Comparison of ENCODE assay signal across 8 mouse cellular contexts in genomic region chr10:57463298-57463697, GRCm38 (mm10). TPM values are rescaled to one million over a fixed set of nuclear protein-coding genes. Genes with fewer than 3 reads are reported as not detected.
A peak's percentile ranks its signal among the peaks of the same experiment; 100 is the strongest.
DNase-seq lines count a peak whose midpoint lies in the region; ATAC-seq and TF ChIP-seq lines count a peak whose summit lies in the region.
"Not testable (repeated sequence)": the region's sequence is repeated elsewhere in the genome, so short reads cannot be mapped to it uniquely, and the experiment has no call there.

No protein-coding gene starts in this region.

- H3K4me2 ChIP-seq in forebrain, embryonic 12.5 days = not testable (repeated sequence)

- H3K27me3 ChIP-seq in forebrain, embryonic 12.5 days; hindbrain, embryonic 10.5 days (ENCODE audit: insufficient read depth, poor library complexity, severe bottlenecking): not testable (repeated sequence)

- 29% methylated on average over 10 of the region's 10 CpGs for WGBS in forebrain, embryonic 12.5 days
- 36% methylated on average over 10 of the region's 10 CpGs for WGBS in hindbrain, embryonic 10.5 days

- not testable (repeated sequence) for H3K9ac ChIP-seq in forebrain, embryonic 12.5 days

- peak; percentile 77 for DNase-seq in 416B (ENCODE audit: low read depth)
- DNase-seq in R1 (ENCODE audit: low read depth, low spot score) = peak; percentile 70
- DNase-seq in cerebellum, adult 8-10 months = peak; percentile 24
- peak; percentile 27 for DNase-seq in hindbrain, embryonic 10.5 days (ENCODE audit: low spot score)
- DNase-seq in layer of hippocampus, adult 2 months (ENCODE audit: low spot score in 2 of 2) = not testable (repeated sequence)
- peak; percentile 20 for DNase-seq in right cerebral cortex, postnatal 25 days

- H3K4me1 ChIP-seq in forebrain, embryonic 12.5 days; hindbrain, embryonic 10.5 days (replicated peaks): not testable (repeated sequence)

- not testable (repeated sequence) for H3K36me3 ChIP-seq in forebrain, embryonic 12.5 days (replicated peaks); hindbrain, embryonic 10.5 days

- not testable (repeated sequence) for H3K4me3 ChIP-seq in forebrain, embryonic 12.5 days (replicated peaks); hindbrain, embryonic 10.5 days; layer of hippocampus, adult 2 months

- H3K27ac ChIP-seq in forebrain, embryonic 12.5 days; hindbrain, embryonic 10.5 days; layer of hippocampus, adult 2 months: not testable (repeated sequence)

- not testable (repeated sequence) for H3K9me3 ChIP-seq in forebrain, embryonic 12.5 days; hindbrain, embryonic 10.5 days

- ATAC-seq in forebrain, embryonic 12.5 days (ENCODE audit: low FRiP score) = 0 out of 2 replicates have a peak, but pooled peaks have one; percentile 51
- ATAC-seq in megakaryocyte progenitor cell, adult 5-6 weeks (replicated peaks; ENCODE audit: poor library complexity) = peak; percentile 100

- TF ChIP-seq CTCF in layer of hippocampus, adult 2 months (conservative IDR thresholded peaks at IDR 0.05) = peak; percentile 85

RNA-seq across cellular contexts. Expression of gene Hsf2, which starts 22.9 kb away (rescaled TPM):
- 64.1 and 77.3 TPM in 2 replicates for polyA plus RNA-seq in forebrain, embryonic 12.5 days (2016; fragmentation: Nextera tagmentation; extraction: Ambion mirVana)
- 58.6 and 59.9 TPM in 2 replicates for polyA plus RNA-seq in hindbrain, embryonic 10.5 days (2016; fragmentation: Nextera tagmentation; extraction: Ambion mirVana)
- total RNA-seq in layer of hippocampus, adult 2 months (2021) = 10 to 100 TPM; 31.8 to 33.0 TPM
- 14.6 and 19.4 TPM in 2 replicates for total RNA-seq in megakaryocyte progenitor cell, adult 5-6 weeks (2015)
- 17.1 and 18.4 TPM in 2 replicates for total RNA-seq in megakaryocyte progenitor cell, adult 5-6 weeks (2017)
